Mouse (Mus musculus) spleen, adult 2 months (tissue): ENCODE data around the gene Gapvd1. TPM values are rescaled to one million over a fixed set of nuclear protein-coding genes. Genes with fewer than 3 reads are reported as not detected.

ENCODE experiments used
- DNase-seq, 2 experiments: peaks; one replicate each; pipeline versions ENCODE4 v3.0.0 to v3.0.0-alpha.2; 2012 to 2021; ENCODE audit warnings: low spot score in 2 of 2, low read depth in 1 of 2
- H3K27ac ChIP-seq: fragments of 200-500 bp; 2 replicates; pipeline ENCODE4 v1.5.1; 2012; ENCODE audit warnings: low read length, inconsistent platforms; ENCODE audit not compliant: insufficient read depth
- H3K27me3 ChIP-seq: fragments of 200-500 bp; 2 replicates; pipeline ENCODE4 v1.6.1; 2012; ENCODE audit warnings: mild to moderate bottlenecking, moderate library complexity, low read length, inconsistent platforms; ENCODE audit not compliant: control insufficient read depth, insufficient read depth
- H3K36me3 ChIP-seq: fragments of 200-500 bp; 2 replicates; pipeline ENCODE4 v1.6.1; 2012; ENCODE audit warnings: mild to moderate bottlenecking, low read length, inconsistent platforms; ENCODE audit not compliant: control insufficient read depth, insufficient read depth
- H3K4me1 ChIP-seq: fragments of 200-500 bp; 2 replicates; pipeline ENCODE4 v1.6.1; 2011; ENCODE audit warnings: inconsistent platforms; ENCODE audit not compliant: control insufficient read depth, insufficient read depth, insufficient read length
- H3K4me3 ChIP-seq: fragments of 200-500 bp; 2 replicates; pipeline ENCODE4 v1.5.1; 2011; ENCODE audit warnings: mild to moderate bottlenecking, inconsistent platforms; ENCODE audit not compliant: insufficient read depth, insufficient read length; ENCODE audit errors: extremely low read depth
- CTCF ChIP-seq: fragments of 200-500 bp; IDR thresholded peaks from 2 replicates; pipeline ENCODE4 v1.5.1; 2011; ENCODE audit warnings: mild to moderate bottlenecking, inconsistent platforms; ENCODE audit not compliant: insufficient read depth, insufficient read length, insufficient replicate concordance; ENCODE audit errors: extremely low read depth
- POLR2A ChIP-seq: fragments of 200-500 bp; IDR thresholded peaks from 2 replicates; pipeline ENCODE4 v1.6.1; 2011; ENCODE audit warnings: low read depth, low read length, inconsistent platforms
- WGBS: fragments of 180-500 bp; shearing (Covaris S2); methylation state at CpG from one replicate; pipeline ENCODE4 v1.1.7; 2018; 5-methylcytosine and 5-hydroxymethylcytosine counted together
- polyA plus RNA-seq: library from polyadenylated mRNA; depleted of rRNA; stranded (reverse); fragments of >200 nt; gene quantifications from 2 replicates; pipeline ENCODE4 v1.2.3, GENCODE M21; 2012; rRNA removed

Gapvd1 gene
- polyA plus RNA-seq, 1 experiment: 15.3 TPM

DNA sequence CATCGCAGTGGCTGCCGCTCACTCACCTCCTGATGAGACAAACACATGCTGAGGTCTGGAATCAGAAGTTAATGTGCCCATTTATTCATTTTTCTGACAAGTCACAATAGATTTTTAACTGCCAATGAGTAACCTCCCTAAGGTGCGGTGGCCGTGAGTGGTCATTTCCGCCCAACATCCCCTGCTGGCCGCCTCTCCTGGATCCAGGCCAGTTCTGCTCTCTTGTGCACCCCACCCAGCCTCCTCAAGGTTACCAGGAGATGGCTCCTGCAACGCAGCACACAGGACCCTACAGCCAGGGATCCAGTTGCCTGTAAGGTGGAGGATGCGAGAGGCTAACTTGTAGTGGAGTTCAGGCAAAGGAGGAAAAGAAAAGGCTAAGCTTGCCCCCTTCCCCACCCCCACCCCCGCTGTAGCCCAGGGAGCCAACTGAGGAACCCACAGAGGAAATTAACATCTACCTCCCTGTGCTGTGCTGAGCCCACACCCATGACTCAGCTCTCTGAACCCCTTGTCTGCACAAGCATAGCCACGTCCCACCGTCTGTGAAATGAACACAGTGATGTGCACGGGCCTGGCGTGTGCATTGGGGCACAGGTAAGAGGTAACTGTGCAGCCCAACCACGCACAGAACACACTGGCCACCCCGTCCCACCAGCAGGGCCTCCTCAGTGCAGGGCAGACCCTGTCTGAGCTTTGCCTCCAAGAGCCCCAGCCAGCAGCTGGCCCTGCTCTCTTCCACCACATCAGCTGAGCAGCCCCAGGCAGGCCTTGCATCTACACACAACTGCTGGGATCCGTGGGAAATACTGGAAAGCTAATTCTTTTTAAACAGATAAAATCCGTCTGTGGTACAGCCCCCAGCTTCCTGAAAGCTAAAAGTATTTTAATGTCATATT is 127.5 kb downstream of the Gapvd1 start:
- peaks cover 8% of the 10 kb centered on the region for H3K36me3 ChIP-seq
- no peak for DNase-seq
- no peaks in the 10 kb centered on the region for H3K27me3 ChIP-seq
- no peak for TF ChIP-seq CTCF
- no peak for TF ChIP-seq POLR2A
- H3K4me1 ChIP-seq: no peaks in the 10 kb centered on the region
- H3K4me3 ChIP-seq: no peak overlapping the region
- 42% methylated on average over 17 of the region's 17 CpGs for WGBS
- H3K27ac ChIP-seq: no peak overlapping the region

Other genes with a start within 250 kb of the Gapvd1 start
- gene Hspa5, start 16.7 kb upstream of the Gapvd1 start, polyA plus RNA-seq: 432 and 723 TPM in 2 replicates
- 16.7 and 22.7 TPM in 2 replicates for gene Rabepk, start 44.7 kb upstream of the Gapvd1 start, polyA plus RNA-seq
- 29.2 and 29.8 TPM in 2 replicates for gene Fbxw2, start 71.1 kb upstream of the Gapvd1 start, polyA plus RNA-seq
- gene Gm34653, start 77.8 kb upstream of the Gapvd1 start, polyA plus RNA-seq: not detected in 2 replicates
- gene Cutal, start 119.2 kb upstream of the Gapvd1 start, polyA plus RNA-seq: 0.59 TPM in 1 of 2 replicates, not detected in the other
- 5.8 and 6.9 TPM in 2 replicates for gene Psmd5, start 119.7 kb upstream of the Gapvd1 start, polyA plus RNA-seq
- 3.7 and 4.7 TPM in 2 replicates for gene Phf19, start 158.8 kb upstream of the Gapvd1 start, polyA plus RNA-seq
- 64.4 and 72.8 TPM in 2 replicates for gene Traf1, start 206.5 kb upstream of the Gapvd1 start, polyA plus RNA-seq